Mouse (Mus musculus): ENCODE results near the gene Hmcn1.

GRCm38 (mm10) chr1:150593614-150594013, 399.6 kb downstream of the Hmcn1 start:
- TF ChIP-seq POLR2A (IDR thresholded peaks at IDR 0.05; ENCODE audit: borderline replicate concordance, insufficient read depth, low read length) (no peak), CTCF (IDR thresholded peaks at IDR 0.05; ENCODE audit: borderline replicate concordance, insufficient read depth, low read depth, low read length) (no peak)
